18 mouse cellular contexts compared by ENCODE assay signal in the genomic region with DNA sequence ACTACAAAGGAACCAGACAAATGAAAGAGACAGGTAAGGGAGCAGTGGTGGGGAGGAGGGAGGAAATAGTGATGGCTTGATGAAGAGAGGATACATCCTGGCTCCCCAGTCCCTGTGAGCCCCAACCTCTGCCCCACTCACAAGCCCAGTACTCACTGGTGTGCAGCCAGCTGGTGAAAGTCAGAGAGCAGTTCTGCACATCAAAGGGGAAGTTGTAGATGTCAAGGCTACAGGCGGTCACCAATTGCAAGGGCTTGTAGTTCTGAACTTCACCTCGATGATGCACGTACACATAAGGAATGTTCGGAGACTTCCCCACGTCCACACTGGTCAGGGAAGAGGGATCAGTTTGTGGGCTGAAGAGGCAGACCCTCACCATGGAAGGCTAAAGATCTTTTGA. TPM values are rescaled to one million over a fixed set of nuclear protein-coding genes. Genes with fewer than 3 reads are reported as not detected.
"Had no signal": no experiment of that assay in that cellular context is flagged by ENCODE, and none has a peak within 500 bp of the region (broad histone marks: within the 10 kb centered on the region; RNA-seq: fewer than 3 reads in every experiment).

No protein-coding gene starts in this region.

- H3K27ac ChIP-seq: lung, embryonic 15.5 days; macrophage; midbrain, embryonic 13.5 days; midbrain, embryonic 15.5 days; neural tube, embryonic 12.5 days; stomach, embryonic 15.5 days; stomach, postnatal 0 days had no signal

- H3K4me3 ChIP-seq: lung, embryonic 15.5 days; megakaryocyte, embryonic 14.5 days; midbrain, embryonic 13.5 days; midbrain, embryonic 15.5 days; neural tube, embryonic 12.5 days; stomach, embryonic 15.5 days had no signal

- DNase-seq: lung, adult 2 months; lung, postnatal 14 days; lung, postnatal 36 days; right cerebral cortex, postnatal 14 days; thymus, adult 2 months; thymus, postnatal 25 days; thymus, postnatal 4 days had no signal

RNA-seq across cellular contexts. Expression of a gene that starts 6.5 kb away (rescaled TPM):
- total RNA-seq: megakaryocyte progenitor cell, adult 5-6 weeks; monocyte, adult 5-6 weeks; neutrophil, adult 5-6 weeks had no signal
